Mouse (Mus musculus) small intestine, adult 2 months (tissue): Measurements from ENCODE around the gene Map1b.

Experiments
- CTCF ChIP-seq: fragments of 200-500 bp; IDR thresholded peaks from 2 replicates; pipeline ENCODE4 v1.5.1; 2012; ENCODE audit warnings: low read depth, mild to moderate bottlenecking, control low read depth, inconsistent platforms, low read length, moderate library complexity, mixed read lengths; ENCODE audit not compliant: insufficient replicate concordance, insufficient read length; ENCODE audit errors: extremely low read depth
- POLR2A ChIP-seq: fragments of 200-500 bp; IDR thresholded peaks from 2 replicates; pipeline ENCODE4 v1.6.1; 2012; ENCODE audit warnings: low read depth, mild to moderate bottlenecking, control low read depth, inconsistent platforms, low read length, moderate library complexity

GRCm38 (mm10) chr13:99423581-99423980 is 92.8 kb downstream of the Map1b start:
- TF ChIP-seq CTCF (no peak), POLR2A (no peak)
